Mouse (Mus musculus): Measurements from ENCODE around the gene Slc48a1.

DNA sequence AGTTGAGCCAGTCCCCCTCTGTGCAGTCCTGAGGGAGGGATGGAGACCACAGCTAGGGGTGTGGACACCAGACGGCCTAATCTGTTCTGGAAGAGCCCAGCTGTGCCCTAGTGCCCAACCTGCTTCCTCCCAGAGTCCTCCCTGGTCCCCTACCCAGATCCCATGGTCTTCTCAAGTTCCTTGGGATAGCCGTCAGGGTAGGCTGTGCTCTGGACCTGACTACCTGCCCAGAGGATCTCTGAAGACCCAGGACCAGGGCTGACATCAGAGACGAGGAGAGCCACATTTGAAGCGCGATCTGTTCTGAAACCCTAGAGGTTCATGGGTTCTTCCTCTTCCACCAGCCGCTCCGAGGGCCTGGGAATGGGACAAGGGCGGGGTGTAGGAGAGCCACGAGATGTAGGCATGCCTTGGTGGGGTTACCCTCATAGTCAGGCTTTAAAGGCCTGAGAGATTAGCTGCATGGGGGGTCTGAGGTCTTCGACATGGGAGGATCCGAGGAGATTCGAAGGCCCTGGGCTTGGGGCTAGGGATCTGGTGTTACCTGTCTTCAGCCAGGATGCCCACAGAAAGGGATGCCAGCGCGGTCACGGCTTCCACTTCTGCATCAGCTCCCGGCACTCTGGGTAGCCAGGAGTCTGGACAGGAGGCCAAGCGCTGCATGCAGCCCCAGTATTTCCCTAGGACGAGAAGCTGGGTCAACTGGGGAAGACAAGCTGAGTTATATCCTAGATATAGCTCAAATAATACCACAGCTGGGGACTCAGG is 15.2 kb downstream of the Slc48a1 start:
- TF ChIP-seq POLR2A (IDR thresholded peaks at IDR 0.05; ENCODE audit: insufficient read depth, low read depth, low read length) = no peak
- TF ChIP-seq CTCF (IDR thresholded peaks at IDR 0.05; ENCODE audit: insufficient read depth, low read depth, low read length) = no peak
